Mouse (Mus musculus): ENCODE data around the gene Tle1. TPM values are rescaled to one million over a fixed set of nuclear protein-coding genes. Genes with fewer than 3 reads are reported as not detected.

Gene Tle1
- 10 to 100 TPM; 59.1 to 60.4 TPM for total RNA-seq (2021)
- long read RNA-seq, experiment 1, transcript Tle1-205 (7 exons, 2,067 nt): major isoform, 34 of 54 reads
- long read RNA-seq, experiment 1, partial matches to known transcripts: 10 of 54 reads
- long read RNA-seq, experiment 1, other reads (novel, unspliced or antisense): 9 of 54 reads
- long read RNA-seq, experiment 2, transcript Tle1-205 (7 exons, 2,067 nt): major isoform, 27 of 58 reads
- long read RNA-seq, experiment 2, partial matches to known transcripts: 12 of 58 reads
- long read RNA-seq, experiment 2, other reads (novel, unspliced or antisense): 17 of 58 reads

GRCm38 (mm10) chr4:72200559-72201409 is at the start of gene Tle1:
Gene Tle1 (minus strand): TSS chr4:72200919.
- DNase-seq (ENCODE audit: low spot score in 2 of 2): peak; percentile 99 to 100

GRCm38 (mm10) chr4:72233584-72234219 is 33.0 kb upstream of the Tle1 start:
- no peak for DNase-seq (ENCODE audit: low spot score in 2 of 2)

- DNase-seq (ENCODE audit: low spot score in 2 of 2): no peak
Measured at GRCm38 (mm10) chr4:72232206-72232605, 31.5 kb upstream of the Tle1 start.

GRCm38 (mm10) chr4:72230832-72231231 is 30.1 kb upstream of the Tle1 start:
- DNase-seq (ENCODE audit: low spot score in 2 of 2): no peak

GRCm38 (mm10) chr4:72221629-72222028 is 20.9 kb upstream of the Tle1 start:
- DNase-seq (ENCODE audit: low spot score in 2 of 2): no peak

- DNase-seq (ENCODE audit: low spot score in 2 of 2): no peak
Measured at GRCm38 (mm10) chr4:72204420-72205045, 3.8 kb upstream of the Tle1 start.

- peak; percentile 41 to 54 for DNase-seq (ENCODE audit: low spot score in 2 of 2)
Measured at GRCm38 (mm10) chr4:72201521-72201991, 837 bp upstream of the Tle1 start.

- DNase-seq (ENCODE audit: low spot score in 2 of 2): peak; percentile 50 to 59
Measured at GRCm38 (mm10) chr4:72199571-72200558, 854 bp downstream of the Tle1 start.

- DNase-seq (ENCODE audit: low spot score in 2 of 2): peak; percentile 83 to 88
Measured at GRCm38 (mm10) chr4:72198877-72199411, 1.8 kb downstream of the Tle1 start.

- no peak for DNase-seq (ENCODE audit: low spot score in 2 of 2)
Measured at GRCm38 (mm10) chr4:72197888-72198605, 2.7 kb downstream of the Tle1 start.

GRCm38 (mm10) chr4:72195116-72195835 is 5.4 kb downstream of the Tle1 start:
- no peak for DNase-seq (ENCODE audit: low spot score in 2 of 2)

GRCm38 (mm10) chr4:72193276-72193675 is 7.4 kb downstream of the Tle1 start:
- no peak for DNase-seq (ENCODE audit: low spot score in 2 of 2)

GRCm38 (mm10) chr4:72184476-72184875 is 16.2 kb downstream of the Tle1 start:
- DNase-seq (ENCODE audit: low spot score in 2 of 2): no peak

GRCm38 (mm10) chr4:72182343-72182988 is 18.3 kb downstream of the Tle1 start:
- no peak for DNase-seq (ENCODE audit: low spot score in 2 of 2)

- DNase-seq (ENCODE audit: low spot score in 2 of 2): no peak
Measured at GRCm38 (mm10) chr4:72175943-72176342, 24.8 kb downstream of the Tle1 start.

GRCm38 (mm10) chr4:72168267-72168666 is 32.5 kb downstream of the Tle1 start:
- DNase-seq (ENCODE audit: low spot score in 2 of 2): no peak

- DNase-seq (ENCODE audit: low spot score in 2 of 2): no peak
Measured at GRCm38 (mm10) chr4:72167761-72168229, 32.9 kb downstream of the Tle1 start.

- no peak for DNase-seq (ENCODE audit: low spot score in 2 of 2)
Measured at GRCm38 (mm10) chr4:72167171-72167570, 33.5 kb downstream of the Tle1 start.
